Mouse (Mus musculus) forelimb bud, embryonic 11.5 days (tissue): ENCODE results near the gene Ncam2.

Experiments used
- DNase-seq: peaks from one replicate; pipeline ENCODE4 v3.0.0-alpha.2; 2012; ENCODE audit warnings: low read depth, low spot score

Gene Ncam2

GRCm38 (mm10) chr16:81200201-81201071 lies at the start of gene Ncam2:
Gene Ncam2 (plus strand): TSS chr16:81200697.
- DNase-seq, result peak; percentile 52

- no peak for DNase-seq
Measured at GRCm38 (mm10) chr16:81170828-81171227, 29.7 kb upstream of the Ncam2 start.

DNA sequence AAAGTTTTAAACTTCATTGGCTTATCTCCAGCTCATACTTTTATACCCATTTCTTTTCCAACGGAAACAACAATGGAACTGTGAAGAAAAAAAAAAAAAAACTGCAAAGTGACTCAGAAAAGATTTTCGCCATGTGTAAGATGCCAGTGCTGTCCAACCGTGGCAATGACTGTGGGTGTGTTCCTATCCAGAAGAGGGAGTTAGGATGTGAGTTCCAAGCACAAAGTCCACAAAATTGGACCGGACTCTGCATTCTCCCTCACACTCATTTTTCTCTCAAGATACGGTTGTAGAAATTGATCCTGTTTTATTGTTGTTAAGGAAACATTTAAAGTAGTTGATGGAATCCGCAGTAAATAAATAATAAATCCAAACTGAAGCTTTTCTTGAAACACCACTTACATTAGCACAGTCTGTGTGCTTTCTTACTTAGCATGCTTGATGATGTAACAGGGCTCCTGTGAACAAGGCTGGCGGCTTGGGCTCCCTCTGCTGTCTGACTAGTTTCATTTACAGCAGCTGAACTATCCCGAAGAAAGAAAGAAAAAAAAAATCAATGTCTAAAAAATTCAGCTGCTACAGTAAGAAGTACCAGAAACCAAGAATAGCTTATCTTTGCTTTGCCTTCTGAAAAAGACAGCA lies 25.1 kb upstream of the Ncam2 start:
- DNase-seq, result peak; percentile 19

DNA sequence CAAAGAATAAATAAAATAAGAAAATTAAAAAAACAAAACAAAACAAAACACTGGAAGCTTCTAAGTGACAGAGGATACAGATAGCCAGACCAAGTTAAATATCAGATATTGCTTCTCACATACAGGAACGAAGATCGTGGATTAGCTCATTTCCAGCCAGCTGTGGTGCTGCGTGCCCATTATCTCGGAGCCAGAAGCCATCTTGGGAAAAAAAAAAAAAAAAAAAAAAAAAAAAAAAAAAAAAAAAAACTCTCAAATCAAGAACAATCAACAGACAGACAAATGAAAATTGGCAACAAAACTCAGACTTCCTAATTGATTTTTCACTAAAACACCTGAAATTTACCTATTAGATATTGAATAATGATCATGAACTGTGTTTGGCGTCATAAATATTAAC lies 20.7 kb upstream of the Ncam2 start:
- no peak for DNase-seq

DNA sequence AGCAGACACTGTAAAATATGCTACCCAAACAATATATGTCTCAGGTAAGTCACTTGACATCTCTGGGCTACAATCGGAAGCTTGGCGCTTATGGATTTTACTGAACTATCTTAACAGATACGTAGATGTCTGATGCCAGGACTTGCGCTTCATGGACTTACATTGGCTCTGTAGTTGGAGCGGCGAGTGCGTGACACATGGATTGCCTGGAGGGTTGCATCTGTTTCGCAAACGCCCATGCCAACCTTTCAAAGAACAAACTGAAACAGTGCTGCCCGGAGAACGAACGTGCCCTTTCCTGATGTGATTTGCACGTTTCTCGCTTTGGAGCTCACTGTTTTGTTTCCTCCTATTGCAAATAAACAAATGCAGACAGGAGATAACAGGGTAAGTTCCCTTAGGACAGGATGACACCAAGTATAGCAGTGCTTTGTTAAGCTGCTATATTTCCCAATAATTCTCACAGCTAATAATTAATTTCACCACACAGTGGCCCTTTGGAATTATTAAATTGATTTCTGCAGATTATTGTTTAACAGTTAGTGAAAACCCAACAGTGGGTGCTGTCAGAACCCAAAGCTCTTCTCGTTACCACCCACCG lies 12.8 kb upstream of the Ncam2 start:
- DNase-seq, result no peak

DNA sequence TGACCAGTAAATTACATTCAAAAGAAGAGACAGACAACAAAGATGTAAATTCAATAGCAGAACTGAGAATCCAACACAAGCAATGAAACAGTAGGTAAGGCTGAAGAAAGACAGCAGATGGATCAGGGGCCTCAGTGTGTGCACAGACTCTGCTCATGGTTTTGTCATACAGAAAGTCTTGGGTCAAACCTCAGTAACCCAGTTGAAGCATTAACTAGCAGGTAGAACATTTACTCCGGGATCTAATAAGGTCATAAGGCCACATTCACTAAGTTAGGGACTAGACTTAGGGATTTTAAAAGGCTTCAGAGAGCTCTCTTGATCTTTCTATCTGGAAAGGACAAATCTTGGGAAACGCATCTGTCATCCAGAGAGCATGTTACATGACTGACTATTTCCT lies 8.9 kb upstream of the Ncam2 start:
- no peak for DNase-seq

- DNase-seq, result no peak
Measured at GRCm38 (mm10) chr16:81192607-81193006, 7.9 kb upstream of the Ncam2 start.

DNA sequence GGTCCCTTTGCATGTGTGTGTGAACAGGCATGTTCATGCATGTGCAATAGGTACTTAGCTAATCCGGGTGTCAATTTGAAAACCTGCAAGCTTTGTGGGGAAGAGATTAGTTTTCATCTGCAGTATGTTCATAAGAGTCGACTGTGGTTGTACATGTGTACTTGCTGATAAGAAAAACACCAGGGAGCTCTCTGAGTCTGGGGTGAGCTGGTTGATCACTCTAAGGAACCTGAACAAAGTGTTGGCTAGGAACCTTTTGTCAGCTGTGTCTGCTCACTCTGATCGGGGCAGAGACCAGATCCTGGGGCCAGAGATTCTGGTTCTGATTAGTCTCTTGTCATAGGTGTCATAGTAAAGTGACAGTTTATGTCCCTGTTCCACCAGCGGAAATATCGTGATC lies 1.0 kb upstream of the Ncam2 start:
- DNase-seq, result no peak

DNA sequence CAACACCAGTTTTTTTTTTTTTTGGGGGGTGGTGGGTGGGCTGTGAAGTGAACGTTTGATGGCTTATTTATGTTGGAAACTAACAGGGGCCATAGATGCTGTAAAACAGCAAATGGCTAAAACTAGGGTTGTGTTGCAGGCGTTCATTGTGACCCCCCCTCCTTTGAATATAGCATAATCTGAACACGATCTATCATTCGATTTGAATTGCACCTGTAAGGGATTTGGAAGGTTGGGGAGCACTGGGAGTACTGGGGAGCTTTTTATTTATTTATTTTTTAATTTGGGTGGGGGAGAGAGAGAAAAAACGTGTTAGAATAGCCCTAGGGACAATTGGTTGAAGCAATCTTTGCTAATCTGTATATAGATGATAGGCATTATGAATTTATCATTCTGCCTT lies 974 bp downstream of the Ncam2 start:
- no peak for DNase-seq

DNA sequence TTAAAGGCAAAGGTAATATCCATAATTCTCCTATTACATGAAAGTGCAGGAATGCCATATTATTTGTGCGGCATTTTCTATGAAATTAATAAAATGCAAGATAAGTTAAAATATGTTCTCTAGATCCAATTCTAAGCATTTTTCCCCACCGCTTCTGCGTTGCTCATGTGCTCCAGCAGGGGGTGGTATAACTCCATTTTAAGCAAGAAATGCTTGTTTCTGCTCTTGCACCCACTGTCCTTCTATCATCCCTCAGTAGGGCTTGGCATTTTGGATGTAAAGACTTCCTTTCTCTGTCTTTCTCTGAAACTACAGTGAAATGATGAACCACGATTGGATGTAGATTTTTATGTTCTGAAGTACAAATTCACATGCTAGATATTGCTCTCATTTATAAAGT lies 1.5 kb downstream of the Ncam2 start:
- peak; percentile 72 for DNase-seq

DNA sequence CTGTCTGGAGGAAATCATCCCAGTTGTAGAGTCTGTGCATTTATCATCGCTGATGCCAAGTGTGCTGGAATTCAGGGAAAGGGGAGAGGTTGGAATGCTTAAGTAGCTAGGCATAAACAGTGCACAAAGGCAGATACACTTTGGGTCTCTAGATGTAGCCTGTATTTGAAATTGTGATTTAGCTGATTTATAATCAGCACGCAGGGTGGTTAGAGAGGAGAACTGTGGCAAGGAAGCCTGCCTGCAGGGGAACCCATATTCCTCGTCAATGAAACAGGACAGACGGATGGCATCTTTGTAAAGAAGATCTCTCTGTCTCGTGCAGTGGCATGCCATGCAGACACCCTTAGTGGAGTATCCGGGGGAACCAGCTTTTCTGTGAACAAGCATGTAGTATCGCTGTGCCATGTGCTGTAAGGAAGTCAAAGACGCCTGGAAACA lies 2.2 kb downstream of the Ncam2 start:
- no peak for DNase-seq

DNA sequence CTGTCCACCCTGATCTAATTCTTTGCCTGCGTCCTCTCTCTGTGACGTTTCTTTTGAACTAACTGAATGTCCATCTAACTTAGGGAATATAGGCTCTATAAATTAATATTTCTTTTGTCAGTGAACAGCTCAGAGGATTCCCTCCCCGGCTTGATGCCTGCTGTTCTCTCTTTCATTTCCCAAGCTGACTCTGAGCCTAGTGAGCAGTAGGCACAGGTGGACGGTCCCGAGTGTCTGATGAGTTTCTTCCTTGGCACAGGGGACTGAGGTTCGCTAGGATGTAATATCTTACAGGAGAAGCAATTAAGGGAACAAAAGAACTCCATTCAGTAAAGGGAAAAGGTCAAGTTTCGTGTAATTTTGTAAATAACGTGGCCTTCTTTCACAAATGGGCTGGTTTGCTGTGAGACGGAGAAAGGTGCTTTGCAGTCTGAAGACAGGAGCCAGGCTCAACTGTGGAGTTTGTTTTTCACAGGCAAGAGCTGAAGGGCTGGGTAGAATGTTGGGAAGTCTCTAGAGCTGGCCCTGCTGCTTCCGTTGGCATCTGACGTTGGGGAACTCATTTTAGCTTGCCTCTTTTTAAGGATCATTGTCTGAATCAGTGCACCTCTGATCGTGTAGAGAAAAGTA lies 4.0 kb downstream of the Ncam2 start:
- DNase-seq, result no peak

DNA sequence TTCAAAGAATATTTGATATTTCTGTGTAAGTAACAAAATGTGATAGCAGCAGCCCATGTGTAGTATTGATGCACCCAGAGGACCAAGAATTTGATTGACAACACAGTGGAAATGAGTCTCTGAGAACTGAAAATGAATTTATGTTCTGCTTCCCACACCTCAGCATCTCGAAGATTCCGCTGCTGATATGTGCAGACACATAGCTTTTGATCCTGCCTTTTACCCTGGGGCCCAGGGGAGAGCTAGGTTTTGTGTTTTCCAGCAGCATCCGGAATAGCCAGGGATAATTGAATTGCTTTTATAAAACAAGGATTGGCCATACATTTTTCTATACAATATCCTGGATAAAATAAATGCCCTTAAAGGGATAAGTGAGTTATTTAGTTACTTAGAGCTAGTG lies 20.7 kb downstream of the Ncam2 start:
- DNase-seq, result no peak

DNA sequence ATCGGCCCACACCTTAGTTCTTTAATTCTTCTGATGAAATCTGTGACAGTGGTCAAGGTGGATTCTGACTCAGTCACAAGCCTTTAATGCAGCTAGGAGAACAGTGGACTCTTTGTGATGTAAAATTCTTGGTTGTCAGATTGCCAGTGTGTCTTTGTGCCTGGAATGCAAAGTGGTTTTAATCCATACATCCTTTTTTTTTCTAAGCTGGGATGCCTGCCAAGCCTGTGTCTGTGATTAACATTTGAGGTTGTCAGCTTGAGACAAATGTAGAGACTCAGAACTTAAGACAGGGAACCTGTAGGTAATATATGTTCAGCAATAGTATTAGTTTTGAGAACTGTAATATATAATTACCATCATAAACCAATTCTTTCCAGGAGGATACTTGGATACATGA lies 23.3 kb downstream of the Ncam2 start:
- DNase-seq, result no peak

DNA sequence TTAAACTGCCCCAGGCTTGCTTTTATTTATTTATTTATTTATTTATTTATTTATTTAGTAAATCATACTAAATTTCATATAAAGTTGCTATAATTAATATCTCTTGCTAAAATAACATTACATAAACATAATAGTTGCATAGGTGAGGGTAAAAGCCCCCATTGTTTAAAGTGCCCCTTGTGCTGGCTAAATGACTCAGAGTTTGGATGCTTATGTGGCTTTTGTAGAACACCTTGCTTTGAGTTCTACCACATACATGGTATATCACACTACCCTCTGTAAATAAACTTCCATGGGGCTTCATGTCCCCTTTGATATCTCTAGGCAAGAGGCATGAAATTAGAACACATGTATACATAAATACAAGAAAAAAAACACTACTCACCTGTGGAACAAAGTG lies 23.8 kb downstream of the Ncam2 start:
- DNase-seq, result no peak

DNA sequence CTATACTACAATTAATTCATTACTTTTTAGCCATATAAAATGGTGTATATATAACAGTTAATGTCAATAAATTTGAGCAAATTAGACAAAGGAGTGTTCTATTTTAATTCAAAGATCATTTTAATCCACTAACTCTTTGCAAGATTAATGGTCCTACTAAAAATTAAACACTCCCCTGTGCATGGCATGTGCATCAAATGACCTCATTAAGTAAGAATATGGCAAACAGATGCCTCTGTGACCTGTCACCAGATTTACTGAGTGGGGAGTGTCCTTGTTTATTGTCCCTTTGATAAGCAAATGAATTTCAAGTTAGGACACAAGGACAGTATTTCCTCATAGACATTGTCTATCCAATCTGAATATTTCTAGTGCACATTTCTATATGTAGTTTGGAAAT lies 54.4 kb downstream of the Ncam2 start:
- DNase-seq, result no peak

DNA sequence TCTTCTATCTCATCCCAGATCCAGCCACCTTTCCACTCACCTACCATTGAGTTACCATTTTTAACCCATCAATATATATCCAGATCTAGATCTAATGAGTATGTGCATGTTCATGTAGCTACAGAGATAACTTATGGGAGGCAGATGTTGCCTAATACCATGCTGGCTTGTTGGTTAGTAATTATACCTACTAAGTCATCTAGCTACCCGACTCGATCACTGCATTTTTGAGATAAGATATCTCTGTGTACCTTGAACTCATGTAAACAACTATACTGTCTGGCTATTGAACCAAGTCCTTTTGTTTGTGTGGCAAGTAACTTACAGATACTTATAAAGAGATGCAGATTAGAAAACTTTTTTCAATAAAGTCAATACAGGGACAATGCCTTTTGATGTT lies 59.9 kb downstream of the Ncam2 start:
- DNase-seq, result no peak

- DNase-seq, result no peak
Measured at GRCm38 (mm10) chr16:81273597-81274360, 73.3 kb downstream of the Ncam2 start.

- peak; percentile 18 for DNase-seq
Measured at GRCm38 (mm10) chr16:81284241-81284640, 83.7 kb downstream of the Ncam2 start.

- DNase-seq, result no peak
Measured at GRCm38 (mm10) chr16:81284859-81285837, 84.7 kb downstream of the Ncam2 start.
